Mouse (Mus musculus) adrenal gland, postnatal 36 days (tissue): ENCODE measurements at regions not wholly inside any gene's neighbourhood (a gene's known extent, or its start where the extent isn't known, plus 50 kb on each side); places are given as distances from the start of the nearest gene placed in this dataset.

Source experiments
- DNase-seq, 2 experiments: peaks; one replicate each; pipeline ENCODE4 v3.0.0; 2021; ENCODE audit warnings: mixed read lengths in 1 of 2

DNA sequence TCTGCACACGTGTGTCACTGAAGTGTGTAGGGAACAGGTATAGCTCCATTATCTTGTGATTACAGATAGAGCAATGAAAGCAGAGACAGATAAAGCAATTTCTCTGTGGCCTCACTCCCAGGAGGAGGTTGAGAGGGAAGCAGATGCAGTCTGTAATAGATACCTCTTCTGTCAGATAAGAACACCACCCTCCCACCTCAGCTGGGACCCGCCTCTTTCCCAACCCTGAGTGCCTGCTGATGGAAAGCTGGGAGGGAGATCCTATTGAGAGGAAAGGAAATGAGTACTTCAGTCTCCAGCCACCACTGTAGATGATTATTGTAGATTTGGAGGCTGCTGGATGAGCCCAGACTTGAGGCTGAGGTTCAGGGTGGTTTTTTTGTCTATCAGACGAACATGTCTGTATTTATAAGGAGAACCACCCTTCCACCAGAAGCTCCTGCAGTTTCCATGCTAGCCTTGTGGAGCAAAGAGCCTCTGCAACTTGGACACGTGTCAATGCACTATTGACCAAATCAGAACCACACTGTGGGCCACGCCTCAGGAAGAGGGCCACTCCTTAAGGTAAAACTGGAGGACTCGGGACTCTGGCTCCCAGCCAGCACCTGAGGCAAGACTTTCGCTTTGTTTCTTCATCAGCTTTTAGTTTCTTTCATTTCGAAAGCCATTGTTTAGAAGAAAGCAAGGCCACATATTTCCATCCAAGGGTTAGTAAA, 55.3 kb upstream of the Plekha5 start:
- peak; percentile 6 to 31 for DNase-seq

DNA sequence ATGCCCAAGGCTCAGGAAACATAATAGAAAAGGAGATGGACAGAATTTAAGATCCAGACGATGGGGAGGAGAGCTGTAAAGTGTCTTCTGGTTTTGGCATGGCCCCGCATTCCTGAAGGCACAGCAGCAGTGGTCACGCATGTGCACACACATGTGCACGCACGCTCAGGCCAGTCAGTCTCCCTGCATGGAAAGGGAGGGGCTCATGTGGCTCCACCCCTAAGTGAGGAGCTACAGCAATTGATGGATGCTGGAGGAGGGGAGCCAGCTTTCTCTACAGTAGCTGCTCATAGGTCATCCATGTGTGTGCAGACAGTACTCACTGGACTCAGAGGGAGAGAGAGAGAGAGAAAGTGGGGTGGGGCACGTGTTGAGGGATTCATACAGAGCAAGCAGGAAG, 56.6 kb upstream of the Plekha5 start:
- DNase-seq, result no peak

DNA sequence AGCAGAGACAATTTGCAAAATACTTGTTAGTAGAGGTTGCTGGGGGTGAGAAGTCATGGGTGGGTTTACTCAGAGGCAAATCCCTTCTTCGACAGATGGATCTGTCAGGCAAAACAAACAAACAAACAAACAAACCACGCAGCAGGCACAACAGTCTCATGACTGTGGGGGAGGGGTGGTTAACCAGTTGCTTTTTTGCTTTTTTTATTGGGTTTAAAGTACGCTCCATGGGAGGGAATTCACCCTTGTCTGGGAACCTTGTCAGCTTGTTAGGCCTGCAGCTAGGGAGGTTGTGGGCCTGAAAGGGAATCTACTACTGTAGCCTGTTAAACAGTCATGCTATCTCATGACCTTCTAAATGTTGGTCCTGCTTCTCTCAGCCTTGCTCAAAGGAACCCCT, 57.1 kb upstream of the Plekha5 start:
- no peak for DNase-seq

DNA sequence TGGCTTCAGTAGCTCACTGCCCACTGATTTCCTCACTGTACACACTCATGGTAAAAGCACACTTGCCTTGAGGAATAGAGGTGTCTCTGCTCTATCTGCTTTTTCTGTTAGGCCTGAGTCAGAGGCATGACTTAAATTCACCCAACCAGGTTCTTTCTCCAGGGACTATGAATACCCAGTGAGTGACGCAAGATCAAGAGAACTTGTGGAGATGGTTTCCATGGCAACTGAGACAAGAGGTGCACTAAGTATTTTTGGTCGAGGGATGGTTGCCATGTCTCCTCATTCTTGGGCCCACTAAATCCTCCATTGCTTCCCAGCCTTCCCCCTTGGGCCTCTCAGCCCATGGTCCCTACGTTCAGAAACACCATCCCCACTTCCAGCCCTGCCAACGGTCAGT, 62.9 kb upstream of the Plekha5 start:
- DNase-seq, result no peak

DNA sequence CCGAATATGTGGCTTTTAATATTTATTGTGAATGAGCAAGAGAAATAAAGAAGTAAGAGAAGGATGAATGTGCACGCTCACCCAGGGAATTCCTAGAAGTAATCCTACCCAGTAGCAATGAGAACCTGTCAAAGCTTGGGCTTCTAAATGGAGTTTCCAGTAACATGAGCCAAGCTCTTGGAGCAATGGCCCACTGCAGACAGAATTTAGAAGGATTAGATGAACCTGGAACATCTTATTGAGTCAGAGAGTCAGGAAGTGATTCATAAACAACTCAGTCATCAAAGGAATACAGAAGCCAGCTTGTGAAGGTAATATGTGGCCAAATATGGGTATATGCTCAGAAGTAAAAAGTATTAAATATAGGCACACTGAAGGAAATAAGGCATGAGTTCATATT, 66.0 kb upstream of the Plekha5 start:
- DNase-seq, result no peak

DNA sequence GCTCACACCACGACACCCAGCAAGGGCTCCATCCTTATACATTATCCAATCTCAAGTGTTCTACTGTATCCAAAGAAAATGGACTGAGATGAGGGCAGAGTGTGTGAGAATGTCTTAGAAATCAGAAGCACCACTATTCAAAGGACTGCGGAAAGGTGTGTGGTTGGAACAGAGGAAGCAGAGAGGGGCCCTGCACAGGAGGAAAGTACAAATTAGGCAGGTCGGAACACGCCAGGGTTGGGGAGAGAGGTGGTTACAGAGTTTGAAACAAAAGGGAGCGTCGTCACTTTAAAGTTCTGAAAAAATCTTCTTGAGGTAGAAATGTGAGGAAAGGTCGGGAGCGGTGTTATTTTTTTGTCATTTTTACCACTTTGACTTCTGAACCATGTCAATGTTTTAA, 66.6 kb upstream of the Plekha5 start:
- no peak for DNase-seq

DNA sequence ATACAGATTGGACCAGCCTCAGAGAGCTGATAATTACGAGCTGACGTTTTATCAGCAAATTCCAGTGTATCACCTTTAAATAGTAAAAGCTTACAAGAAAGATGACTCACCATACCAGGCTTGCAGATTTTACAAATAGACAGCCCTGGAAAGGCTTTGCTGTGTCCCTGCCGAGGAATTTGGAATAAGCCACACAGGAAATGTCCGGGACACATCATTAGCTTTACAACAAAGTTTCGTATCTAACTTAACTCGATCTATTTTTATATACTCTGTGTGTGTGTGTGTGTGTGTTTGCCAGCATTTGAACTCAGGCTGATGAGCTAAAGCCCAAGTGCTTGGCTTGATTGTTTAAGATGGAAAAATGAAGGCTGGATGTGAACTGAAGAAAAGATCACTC, 69.8 kb upstream of the Plekha5 start:
- DNase-seq, result no peak

DNA sequence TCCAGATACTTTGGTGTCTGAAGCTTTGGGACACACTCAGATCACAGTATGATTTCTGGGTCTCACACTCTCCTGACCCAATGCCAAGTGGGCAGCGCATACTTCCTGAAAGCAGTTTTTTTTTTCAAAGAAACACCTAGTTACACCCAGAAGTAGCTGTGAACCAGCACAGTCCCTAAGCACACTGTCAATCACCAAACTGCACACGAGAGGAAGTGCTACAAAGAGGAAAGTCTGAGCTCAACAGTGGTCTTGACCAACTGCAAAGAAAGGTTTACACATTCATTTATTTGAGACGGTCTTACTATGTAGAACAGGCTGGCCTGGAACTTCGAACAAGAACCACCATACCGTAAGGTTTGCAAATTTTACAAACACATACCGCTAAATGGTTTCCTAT, 70.2 kb upstream of the Plekha5 start:
- DNase-seq, result no peak

DNA sequence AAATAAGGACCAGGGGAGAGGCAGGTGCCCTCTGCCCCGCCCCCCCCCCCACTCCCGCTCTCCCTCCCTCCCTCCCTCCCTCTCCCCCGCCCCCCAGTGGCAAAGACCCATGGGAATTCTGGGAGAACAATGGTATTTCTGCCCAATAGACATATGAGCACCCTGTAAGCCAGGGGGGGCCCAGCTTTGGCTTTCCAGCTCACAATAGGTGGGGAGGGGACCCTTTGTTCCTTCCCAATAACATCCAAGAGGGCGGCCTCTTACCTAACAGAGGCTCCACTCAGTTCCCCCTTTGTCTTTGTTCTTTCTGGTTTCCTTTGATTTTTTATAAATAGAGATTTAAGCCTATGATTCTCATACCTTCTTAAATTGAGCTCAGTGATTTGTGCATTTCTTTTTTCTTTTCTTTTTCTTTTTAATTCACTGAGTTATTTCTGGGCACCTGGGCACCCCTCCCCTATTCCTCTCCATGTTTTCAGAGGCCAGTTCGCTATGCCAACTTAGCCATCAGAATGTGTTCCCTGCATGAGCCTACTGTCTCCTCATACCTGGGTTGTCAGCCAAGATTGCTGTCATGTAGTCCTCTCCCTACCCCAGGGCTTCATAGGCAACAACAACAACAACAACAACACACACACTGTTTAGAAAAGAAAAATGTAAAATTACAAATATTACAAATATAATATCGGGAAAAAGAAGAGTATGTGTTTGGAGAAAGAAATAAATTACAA, 72.3 kb upstream of the Plekha5 start:
- no peak for DNase-seq

DNA sequence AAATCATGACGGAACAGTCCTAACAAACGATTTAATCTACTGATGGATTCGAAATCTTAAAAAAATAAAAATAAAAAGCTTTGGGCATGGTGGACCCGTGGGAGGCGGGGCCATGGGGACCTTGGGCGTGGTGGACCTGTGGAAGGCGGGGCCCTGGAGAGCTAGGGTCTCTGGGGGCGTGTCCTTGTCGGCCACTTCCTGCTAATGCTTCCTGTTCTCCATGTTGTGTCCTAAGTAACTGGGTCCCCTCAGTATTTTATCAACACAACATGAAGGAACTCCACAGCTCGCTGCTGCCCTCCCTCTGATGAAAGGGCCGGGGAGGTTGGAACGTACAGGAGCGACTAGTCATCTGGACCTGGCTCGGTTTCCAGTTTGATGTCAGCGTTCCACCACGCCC, 75.3 kb upstream of the Plekha5 start:
- DNase-seq, result no peak

DNA sequence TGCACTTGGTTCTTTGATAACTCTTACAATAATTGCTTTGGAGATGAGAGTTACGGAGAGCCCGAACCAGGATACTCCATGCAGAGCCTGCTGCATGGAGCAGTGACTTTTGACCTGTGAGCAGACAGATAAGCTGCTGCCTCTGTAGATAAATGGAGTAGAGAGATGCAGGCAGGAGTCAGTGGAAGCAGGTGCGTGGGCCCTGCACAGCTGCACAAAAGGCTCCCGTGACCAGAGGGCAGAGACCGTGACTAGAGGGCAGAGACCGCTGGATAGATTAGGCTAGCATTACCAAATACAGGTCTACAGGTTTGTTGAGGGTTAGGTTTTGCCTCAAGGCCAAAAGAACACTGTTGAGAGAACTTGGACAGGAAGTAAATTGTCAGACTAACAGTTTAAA, 76.9 kb upstream of the Plekha5 start:
- DNase-seq, result no peak

DNA sequence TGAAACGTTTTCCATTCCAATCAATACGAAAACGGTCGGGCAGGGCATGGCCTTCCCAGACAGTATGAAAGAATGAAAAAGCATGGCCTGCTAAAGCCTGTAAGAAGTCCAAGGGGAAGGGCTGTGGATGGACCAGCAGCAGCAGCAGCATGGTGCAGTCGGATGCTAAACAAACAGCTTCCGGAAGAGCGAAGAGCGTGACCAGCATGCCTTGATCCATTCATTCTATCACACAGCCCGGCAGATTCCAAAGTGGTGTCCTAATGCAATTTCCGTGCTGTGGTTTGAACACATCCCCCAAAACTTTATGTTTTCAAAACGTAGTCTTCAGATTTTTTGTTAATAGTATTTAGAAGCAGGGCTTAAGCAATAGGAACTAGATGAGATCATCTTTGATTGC, 80.2 kb upstream of the Plekha5 start:
- no peak for DNase-seq

DNA sequence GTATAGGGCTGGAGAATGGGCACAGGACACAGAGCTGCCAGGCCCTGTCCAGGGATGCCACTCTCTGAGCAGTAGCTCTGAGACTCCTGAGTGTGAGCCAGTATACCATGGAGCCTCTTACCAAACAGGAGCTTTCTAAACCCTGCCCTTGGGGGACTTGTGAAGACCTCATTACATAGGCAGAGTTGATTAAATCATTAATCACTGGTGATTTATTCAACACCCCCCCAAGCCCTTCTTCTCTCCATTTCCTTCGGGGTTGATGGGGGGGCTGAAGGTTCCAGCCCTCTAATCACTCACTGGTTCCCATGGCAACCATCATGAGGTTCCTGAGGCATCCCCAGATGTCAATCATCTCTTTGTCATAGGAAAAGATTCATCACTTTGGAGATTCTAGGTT, 81.0 kb upstream of the Plekha5 start:
- DNase-seq, result no peak

DNA sequence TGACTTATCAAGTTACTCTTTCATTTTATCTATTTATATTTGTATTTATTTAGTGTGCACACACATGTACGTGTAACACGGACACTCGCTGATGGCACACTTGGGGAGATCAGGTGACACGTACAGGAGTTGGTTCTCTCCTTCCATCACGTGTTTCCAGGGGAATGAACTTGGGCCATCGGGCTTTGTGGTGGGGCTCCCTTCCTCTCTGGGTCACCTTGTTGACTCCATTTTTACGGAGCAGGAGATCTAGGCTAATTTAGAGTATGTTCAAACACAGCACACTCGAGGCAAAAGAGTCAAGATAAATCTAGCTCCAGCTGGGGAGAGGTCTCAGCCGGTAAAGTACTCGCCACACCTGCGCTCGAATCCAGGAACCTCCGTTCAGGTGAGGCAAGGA, 84.1 kb upstream of the Plekha5 start:
- DNase-seq, result no peak

DNA sequence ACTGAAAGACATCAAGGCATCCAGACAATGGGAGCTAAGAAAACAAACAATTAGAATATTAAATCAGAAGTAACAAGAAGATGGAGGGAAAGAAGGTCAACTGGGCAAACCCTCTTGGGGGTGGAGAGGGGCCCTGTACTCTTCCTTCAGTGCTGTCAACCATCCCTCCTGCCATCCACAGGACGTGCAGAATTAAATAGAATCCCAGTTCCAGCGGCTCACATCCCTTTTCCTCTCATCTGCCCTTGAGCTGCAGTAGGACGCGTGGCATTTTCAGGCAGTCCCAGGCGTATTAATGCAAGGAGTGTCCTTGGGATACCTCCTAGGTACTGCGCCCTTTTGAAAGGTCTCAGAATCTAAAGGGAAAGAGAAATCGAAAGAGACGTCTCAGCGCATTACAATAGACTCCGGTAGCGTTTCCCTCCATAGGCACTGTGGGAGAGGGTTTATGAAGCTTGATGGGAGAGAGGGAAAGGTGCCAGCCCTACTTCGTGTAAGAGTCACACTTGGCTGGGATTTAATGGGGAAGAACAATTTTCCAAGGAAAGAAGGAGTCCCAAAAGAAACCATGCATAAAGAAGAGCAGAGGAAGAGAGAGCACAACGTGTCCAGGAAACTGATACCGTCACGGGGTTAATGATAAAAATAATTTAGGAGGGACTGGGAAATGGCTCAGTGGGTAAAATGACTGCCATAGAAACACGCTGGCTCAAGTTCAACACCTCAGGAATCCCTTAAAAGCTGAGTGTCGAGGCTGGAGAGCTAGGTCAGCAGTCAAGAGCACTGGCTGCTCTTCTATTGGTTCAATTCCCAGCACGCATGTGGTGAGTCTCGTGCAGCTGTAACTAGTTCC, 85.7 kb upstream of the Plekha5 start:
- peak; percentile 3 to 20 for DNase-seq

DNA sequence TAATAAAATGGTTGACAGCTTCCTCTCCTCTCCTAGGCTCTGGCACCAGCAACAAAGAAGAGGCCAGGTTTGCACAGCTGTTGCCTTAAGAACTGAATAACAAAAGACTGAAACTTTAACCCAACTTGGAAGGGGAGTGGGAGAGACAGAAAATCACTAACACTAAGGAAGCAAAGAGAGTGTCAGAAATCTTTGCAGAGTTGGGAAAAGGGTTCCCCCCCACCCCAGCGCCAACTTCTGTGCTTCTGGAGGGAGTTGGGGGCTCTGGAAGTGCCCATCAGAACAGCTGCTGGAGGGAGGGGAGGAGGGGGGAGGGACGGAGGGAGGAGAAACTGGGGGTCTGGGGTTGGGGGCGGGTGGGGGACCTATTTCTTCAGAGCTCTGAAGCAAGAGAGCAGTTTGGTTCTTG, 86.8 kb upstream of the Plekha5 start:
- no peak for DNase-seq

DNA sequence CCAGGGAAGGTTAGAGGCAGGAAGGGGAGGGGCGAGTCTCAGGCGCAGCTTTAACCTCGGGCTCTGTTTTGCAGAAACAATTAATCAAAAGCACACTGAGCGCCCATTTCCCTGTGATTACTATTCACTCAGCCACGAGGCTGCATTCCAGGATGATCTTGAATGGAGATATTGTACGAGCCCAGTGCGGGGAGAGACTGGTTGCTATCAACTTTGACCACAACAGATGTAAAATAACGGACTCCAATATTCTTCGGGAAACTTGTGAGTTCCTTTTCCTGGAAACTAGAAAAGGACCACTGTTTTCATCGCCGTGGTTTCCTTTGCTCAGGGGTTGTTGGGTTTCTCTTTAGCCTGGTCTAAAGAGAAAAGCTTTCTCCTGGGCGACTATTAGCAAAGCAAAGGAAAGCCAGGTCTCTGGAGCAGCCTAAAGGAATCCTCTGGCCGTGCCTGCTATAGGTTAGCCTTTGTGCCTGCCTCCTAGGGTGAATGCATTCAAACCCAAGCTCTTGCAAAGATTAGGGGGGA, 87.4 kb upstream of the Plekha5 start:
- peak in 1 of 2 experiments; percentile 3 for DNase-seq

DNA sequence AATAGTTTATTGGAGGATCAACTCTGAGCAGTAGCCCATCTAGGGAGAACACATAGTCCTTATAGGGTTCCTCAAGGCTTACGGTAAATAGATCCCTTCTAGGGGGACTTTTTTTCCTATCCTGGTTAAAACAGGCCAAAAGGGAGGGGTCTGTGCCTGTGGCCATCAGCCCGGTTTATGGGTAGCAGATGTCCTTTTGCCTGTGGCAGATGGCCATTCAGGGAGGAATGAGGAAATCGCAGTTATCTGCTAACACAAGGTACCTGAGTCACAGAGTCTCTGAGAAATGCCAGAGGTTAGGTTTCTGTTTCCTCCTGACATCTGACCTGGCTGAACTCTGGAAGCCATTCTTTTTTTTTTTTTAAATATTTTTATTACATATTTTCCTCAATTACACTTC, 90.5 kb upstream of the Plekha5 start:
- DNase-seq, result no peak

DNA sequence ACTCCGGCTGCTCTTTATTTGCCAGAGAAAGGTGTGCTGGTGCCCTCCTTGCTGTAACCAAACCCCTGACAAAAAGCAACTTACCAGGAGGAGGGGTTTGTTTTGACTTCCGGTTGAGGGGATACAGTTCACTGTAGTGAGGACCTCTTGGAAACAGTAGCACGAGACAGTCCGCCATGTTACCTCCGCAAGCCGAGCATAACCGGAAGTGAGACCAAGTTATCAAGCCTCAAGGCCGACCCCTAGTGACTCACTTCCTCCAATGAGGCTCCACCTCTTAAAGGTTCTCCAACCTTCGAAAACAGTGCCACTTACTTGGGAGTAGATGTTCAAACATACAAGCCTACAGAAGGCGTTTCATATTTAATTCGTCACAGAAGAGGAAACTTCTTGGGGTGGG, 115.2 kb upstream of the Plekha5 start:
- DNase-seq, result no peak

DNA sequence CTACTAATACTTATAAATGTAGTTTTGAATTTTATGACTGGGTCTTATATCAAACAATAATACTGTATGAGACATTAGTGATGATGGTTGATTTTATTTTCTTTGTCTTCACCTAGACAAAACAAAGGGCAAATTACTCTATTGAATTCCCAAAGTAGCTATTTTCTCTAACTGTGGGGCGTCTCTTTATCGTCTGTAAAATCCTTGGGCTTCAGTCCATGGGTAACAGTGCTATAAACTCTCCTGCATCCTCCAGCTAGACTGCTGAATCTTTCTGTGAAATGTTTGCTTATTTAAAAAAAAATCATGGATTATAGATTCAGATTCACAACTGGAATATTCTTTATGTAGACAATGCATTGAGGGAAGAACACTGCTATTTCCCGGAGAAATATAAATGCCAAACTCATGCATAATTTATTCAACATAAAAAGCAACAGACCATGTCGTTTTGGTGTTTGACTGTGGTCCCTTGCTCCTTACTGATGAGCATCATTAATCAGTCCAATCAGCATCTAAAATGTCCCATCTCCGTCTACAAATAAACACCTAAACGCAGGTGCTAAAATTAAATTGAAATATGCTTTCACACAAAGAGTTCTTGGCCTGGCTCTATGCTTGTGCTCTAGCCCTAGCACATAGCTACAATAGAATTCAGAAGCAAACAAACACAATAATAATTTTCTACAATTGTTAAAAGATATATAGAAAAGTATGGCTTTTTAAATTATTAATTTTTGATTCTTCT, 116.9 kb upstream of the Plekha5 start:
- no peak for DNase-seq

DNA sequence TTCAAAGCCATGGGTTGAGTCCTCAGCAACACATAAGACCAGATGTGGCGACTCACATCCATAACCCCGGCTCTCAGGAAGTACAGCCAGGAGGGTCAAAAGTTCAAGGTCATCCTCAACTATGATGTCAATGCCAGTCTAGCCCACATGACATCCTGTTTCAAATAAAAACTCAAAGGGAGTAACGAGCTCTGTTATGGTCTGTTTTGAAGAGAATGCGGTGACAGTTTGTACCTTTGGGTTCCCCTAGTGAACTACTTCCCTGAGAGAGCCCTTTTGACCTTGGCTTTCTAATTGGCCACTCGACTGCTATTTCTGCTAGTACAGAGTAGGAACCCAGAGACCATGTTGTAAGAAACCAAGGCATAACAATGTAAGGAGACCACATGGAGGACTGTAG, 119.7 kb upstream of the Plekha5 start:
- no peak for DNase-seq

DNA sequence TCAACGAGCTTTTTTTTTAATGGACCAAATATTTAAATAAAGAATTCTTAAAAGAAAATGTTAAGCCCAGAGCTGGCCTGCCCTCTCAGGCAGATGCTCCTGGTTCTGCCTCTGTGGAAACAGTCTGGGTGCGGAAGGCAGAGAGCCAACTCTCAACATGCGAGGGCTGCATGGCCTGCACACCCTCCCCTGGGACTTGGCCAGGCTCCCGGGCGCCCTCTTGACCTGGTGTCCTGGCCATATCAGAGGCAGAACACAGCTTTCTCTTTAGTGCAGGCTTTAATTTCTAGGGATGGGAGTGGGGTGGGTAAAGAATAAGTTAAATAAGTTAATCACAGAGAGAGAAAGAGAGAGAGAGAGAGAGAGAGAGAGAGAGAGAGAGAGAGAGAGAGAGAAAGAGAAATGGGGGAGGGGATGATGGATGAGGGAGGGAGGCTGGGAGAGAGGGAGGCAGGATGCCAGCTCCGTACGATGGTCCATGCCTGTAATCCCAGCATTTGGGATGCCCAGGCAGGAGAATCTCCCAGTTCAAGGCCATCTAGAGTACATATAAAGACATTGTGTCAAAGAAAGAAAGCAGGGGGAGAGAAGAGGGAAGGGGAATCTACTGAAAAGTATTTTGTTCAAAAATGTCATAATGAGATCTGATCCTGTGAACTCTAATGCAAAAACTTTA, 123.2 kb upstream of the Plekha5 start:
- peak; percentile 72 to 83 for DNase-seq
